Mouse (Mus musculus): ENCODE results near the gene Cd70. TPM values are rescaled to one million over a fixed set of nuclear protein-coding genes. Genes with fewer than 3 reads are reported as not detected.

Gene Cd70
- total RNA-seq (2021), result not detected
- long read RNA-seq, experiment 1, result 0 reads
- long read RNA-seq, experiment 2, result 0 reads

DNA sequence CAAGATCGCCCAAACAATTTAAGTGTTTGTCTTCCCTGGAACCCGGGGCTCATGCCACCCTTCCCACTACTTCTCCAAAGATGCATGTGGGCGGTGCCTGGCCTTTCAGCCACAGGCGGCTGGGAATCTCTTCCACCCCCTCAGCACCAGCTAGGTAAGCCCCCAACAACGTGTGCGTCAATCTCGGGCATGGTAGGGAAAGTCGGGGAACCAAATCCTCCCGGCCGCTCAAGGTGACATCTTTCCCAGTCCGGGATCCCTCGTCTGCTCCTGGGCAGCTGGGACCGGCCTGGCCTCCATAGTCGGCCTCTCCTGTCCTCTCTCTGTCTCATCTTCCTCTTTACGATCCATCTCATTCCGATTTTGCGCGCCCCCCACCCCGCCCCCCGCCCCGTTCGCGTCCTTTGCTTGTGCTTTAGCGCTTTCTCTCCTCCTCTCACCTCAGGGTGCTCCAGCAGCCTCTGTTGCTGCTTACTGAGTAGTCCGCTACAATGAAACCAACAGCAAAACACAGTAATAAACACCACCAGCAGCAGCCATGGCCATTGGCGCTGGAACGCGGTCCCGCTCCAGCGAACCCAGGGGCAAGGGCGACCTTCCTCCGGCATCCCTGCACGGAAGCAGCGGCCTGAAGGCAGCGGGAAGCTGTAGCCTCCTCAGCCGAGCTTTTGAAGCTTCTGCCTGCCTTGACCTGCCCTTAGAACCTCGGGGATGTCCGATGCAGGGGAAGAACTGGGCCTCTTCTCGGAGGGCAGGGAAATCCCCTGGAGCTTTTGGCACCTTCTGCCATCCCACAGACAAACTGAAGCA is at the start of gene Cd70:
Gene Cd70, minus strand, starts transcription at position 784 of the 810 bp plus-strand sequence.
- intact Hi-C loops (cut with DNase I), result no loop called here
- DNase-seq, result peak in 1 of 2 experiments; percentile 4

DNA sequence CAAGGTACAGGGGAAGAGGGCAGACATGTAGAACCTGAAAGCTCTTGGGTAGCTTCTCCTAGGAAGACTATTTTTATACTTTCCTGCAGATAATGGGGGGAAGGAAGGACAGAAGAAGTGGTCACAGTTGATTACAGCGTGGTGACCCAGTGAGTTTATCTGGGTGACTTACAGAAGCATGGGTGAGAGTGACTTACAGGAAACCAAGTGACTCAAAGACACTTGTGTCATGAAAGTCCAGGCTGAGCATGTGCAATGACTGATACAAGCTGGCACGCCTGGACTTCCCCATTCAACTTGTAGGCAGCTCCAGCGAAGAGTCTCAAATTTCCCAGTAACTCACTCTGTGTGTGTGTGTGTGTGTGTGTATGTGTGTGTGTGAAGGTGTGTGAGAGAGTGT is 48.7 kb upstream of the Cd70 start:
- DNase-seq, result no peak
- intact Hi-C loops (cut with DNase I), result no loop called here

DNA sequence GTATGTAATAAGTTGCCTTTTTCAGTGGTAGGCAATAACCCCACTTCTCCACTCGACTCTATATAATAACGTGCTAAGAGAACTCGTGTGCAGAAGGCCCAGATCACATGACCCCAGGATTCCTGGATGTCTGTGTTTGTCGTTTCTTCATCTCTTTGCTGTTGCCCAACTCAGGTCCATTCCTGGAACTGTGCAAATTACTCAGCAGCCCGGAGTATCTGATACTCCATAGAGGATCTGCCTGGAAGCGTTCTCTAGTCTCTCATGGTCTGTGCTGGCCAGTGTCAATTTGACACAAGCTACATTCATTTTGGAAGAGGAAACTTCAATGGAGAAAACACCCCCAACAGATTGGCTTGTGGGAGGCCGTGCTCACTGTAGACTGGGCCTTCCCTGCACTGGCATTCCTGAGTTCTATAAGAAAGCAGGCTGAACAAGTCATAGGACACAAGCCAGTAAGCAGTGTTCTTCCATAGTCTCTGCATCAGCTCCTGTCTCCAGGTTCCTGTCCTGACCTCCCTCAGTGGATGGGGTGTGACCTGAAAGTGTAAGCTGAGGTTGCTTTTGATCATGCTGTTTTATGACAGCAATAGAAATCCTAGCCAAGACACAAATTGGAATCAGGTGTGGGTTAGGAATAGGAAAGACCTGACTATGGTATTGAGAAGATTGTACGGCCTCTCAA is 45.9 kb upstream of the Cd70 start:
- no peak for DNase-seq
- intact Hi-C loops (cut with DNase I), result no loop called here

DNA sequence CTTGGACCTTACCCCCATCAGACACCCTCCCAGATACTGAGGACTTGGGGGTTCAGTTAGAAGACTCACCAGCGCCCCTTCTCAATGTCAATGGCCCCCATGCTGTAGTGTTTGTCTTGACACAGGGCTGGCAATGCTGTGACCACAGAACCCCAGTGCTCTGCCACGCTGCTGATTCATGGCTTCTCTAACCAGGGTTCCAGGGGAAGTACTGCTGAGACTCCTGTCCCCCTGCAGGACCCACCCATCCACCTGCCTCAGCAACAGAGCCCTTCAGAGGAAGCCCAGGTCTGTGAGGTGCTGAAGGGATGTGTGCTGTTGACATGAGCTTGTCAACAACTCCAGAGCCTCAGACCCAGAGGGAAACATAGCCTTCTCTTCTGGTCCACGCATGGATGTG is 45.2 kb upstream of the Cd70 start:
- DNase-seq, result no peak
- intact Hi-C loops (cut with DNase I), result no loop called here

DNA sequence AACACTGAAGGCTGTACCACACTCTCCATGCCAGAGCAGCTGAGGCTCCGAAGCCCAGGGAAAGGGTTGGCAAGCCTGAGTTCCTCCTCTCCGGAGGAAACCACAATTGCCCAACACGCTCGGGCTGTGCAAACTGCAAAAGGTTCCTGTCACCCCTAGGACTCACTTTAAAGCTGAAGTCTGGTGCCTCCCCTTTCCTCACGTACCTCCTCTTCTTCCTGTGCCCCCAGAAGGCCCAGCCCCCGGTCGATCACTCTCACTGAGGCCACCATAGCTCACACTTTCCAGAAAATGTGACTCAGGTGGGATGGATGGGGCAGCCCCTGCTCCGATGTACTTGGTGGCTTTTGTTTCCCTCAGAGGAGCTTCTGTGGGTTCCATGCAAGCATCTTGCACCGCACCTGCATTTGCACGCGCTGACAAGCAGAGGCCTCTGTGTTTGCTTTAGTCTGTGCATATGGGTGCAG is 44.5 kb upstream of the Cd70 start, which contains the start of gene Tnfsf14:
Gene Tnfsf14, minus strand, starts transcription at position 137 of the 467 bp plus-strand sequence.
- intact Hi-C loops (cut with DNase I), result no loop called here
- peak in 1 of 2 experiments; percentile 12 for DNase-seq

DNA sequence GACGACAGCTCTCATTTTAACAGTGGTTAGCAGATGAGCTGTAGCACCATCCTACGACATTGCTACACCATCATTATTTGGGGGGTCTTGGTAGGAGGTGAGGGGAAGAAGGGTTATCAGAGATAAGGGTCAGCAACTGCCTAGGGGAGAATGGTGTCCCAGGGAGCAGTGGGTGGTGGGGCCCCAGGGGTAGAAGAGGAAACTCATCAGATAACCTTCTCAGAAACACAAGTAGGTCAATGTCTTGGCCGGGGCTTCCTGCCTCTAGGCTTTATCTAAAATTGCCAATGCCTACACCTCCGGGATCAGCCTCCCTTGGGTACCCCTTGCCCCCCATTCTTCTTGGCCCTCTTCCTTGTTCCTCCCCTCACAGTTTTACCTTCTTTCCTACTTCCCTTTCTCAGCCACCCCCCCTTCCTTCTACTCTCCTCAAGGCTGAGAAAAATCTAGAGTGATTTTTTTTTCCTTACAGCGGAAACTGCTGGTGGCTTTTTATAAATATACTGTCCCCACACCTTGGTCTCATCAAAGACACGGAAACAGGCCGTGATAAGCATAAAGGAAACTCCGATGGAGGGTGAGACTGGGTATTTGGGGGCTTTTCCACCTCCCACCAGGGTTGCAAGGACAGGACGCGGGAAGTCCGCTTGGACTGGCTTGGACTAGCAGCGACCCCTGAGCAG is 39.1 kb upstream of the Cd70 start:
- intact Hi-C loops (cut with DNase I), result no loop called here
- no peak for DNase-seq

DNA sequence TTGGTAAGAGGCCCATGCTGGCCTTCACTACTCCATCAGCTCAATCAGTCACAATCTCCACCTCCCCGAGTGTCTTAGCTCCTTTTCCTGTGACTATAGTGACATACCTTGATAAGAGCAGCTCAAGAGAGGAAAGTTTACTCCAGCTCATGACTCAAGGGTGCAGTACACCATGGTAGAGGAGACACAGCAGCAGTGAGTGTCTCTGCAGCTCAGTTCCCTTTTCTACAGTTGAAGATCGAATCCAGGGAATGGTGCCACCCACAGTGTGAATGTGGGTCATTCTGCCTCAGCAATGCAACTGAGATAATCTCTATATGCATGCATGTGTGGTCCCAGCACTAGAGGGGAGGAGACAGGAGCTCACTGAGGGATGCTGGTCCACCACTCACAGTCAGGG is 36.1 kb upstream of the Cd70 start:
- no peak for DNase-seq
- intact Hi-C loops (cut with DNase I), result no loop called here

DNA sequence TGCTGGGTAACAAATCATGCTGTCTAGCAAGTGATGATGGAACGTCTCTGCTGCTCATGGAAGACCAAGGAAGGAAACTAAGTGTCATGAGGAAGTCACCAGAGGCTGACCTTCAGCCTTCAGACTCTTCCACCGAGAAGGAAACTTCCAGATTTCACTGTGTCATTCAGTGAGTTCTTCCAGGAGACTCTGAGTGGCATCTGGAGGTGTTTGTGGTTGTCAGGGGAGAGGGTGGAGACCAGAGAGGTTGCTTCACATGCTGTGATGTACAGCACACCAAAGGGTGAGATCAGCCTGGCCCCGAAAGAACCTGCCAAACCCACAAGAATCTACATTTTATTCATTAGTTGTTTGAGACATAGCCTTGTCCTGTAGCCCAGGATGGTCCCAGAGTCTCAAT is 33.3 kb upstream of the Cd70 start:
- intact Hi-C loops (cut with DNase I), result no loop called here
- no peak for DNase-seq

DNA sequence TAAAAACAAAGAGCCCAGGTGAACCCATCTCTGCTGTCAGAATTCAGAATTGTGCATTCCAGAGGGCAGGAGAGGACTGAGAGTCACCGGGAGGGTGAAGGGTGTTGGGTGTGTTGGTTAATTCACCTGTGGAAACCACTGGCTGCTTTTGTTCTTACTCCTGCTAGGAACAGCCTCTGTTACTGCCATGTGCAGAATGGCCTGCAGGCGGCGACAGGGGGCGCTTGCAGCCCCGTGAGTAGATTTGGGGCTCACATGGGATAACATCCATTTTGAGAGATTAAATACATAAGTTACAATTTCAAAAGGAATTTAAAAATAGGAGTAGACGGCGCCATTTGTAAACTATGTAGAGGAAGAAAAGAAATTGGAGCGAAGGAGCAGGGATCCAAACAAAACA is 30.8 kb upstream of the Cd70 start:
- DNase-seq, result peak in 1 of 2 experiments; percentile 20
- intact Hi-C loops (cut with DNase I), result no loop called here

DNA sequence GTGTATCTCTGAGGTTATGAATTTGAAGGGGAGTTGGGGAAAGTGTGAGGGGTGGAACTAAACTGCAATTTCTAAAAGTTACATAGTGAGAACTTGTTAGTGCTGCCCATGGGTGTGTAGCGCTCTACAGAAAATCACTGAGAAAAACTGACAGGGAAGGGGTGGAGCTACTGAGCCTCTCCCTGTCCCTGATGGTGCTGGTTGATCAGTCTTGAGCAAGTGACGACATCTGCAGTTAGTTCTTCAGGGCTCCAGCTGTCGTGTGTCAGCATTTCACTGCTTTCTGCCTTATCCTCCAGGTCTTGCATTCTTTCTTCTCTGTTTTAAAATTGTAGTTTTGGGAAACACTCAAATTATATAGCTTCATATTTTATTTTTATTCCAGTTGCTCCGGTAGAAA is 23.8 kb upstream of the Cd70 start:
- intact Hi-C loops (cut with DNase I), result no loop called here
- no peak for DNase-seq

DNA sequence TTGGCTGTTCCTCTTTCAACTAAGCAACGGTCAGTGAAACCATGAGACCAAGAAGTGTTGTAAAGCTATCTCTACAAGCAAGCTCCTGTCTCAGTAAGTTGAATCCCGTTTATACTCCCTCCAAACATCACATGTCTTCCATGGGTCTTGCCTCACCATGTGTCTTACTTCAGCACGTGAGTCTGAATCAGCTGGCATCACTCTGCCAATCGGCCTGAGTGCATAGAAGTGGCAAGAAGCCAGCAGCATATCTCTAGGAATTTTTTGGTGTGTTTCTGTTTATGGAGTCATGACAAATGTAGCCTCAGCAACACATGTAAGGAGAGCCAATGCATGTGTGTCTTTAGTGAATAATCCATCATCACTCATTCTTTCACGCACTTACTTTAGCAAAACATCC is 22.8 kb upstream of the Cd70 start:
- intact Hi-C loops (cut with DNase I), result no loop called here
- no peak for DNase-seq

DNA sequence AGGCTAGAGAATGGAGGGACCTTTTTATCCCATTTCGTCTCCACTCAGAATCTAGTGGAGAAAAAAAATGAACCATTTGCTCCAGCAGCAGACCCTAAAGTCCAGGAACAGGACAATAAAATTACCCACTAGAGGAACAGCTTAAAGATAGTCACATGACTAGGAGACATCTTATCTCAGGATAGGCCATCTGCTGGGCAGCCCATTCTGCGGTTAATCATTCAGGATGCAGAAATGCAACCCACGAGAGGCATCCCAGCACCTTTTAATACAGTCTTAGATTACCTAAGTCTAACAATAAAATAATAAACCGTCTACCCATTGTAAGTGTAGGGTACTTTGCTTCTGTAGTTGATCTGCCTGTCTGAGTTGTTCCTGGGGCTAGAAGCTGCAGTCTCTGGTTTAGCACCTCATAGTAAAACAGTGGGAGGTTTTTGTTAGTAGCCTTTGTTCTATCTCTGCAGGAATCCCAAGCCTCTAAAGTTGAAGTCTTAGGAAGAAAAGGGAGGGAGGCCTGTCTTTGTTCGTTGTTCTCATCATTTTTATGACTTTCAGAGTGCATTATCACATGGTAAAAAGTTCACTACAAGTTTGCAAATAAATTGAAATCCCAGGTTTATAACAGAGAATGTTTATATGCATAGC is 21.2 kb upstream of the Cd70 start:
- intact Hi-C loops (cut with DNase I), result no loop called here

DNA sequence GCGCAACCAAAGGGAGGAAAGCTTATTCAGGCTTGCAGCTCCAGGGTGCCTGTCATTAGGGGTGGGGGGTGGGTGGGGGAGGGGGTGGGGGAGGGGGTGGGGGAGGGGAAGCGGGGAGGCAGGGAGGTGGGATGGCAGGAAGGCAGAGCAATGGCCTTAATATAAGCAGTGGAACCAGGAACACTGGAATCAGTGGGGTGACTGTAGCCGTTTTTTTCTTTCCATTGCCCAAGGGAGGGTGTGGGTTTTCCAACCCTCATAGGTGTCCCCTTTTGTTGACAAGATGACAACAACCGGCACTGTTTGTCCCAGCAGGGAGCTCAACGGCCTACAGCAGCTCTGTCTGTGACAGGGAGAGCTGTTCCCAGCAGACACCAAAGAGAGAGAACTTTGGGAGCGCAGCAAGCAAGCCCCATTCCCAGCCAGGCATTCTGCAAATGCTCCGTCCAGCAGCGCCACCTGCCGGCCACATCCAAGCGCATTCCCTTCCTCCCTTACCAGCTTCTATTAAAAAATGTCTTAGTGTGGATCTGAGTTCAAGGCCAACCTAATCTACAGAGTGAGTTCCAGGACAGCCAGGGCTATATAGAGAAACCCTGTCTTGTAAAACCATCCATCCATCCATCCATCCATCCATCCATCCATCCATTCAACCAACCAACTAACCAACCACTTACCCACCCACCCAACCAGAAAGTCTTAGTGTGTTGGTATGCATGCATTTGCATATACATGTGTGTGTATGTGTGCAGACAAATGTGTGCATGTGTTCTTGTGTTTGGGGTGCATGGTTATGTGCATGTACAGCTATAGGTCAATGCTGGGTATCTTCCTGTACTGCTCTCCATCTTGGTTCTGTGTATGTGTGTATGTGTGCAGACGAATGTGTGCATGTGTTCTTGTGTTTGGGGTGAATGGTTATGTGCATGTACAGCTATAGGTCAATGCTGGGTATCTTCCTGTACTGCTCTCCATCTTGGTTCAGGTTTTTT is 17.5 kb upstream of the Cd70 start:
- intact Hi-C loops (cut with DNase I), result loop anchor here (1.0 to 2.0 kb wide), 3 partner anchors 71 to 358 kb away; partner anchors contain the start of gene Alkbh7
- DNase-seq, result peak; percentile 90 to 95

More for the DNA sequence above, 21.2 kb upstream of the Cd70 start:
- DNase-seq, result no peak

DNA sequence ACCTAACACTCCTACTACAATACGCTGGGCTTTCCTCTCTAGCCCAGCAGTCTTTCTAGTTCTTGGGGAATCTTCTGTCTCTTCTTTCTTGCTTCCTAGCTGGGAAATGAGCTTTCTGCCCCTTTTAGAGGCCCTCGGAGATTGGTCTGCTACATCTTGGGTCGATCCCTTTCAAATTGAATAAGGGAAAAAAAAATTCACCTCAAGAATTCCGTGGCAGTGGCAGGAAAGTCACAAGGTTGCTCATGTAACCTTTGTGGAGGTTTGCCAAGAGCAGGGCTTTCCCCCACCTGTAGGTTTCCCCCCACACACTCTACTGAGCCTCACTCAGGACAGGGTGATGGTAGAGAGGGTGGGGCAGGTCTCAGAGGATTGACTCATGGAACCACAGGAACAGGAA is 4.2 kb upstream of the Cd70 start:
- DNase-seq, result no peak
- intact Hi-C loops (cut with DNase I), result no loop called here

DNA sequence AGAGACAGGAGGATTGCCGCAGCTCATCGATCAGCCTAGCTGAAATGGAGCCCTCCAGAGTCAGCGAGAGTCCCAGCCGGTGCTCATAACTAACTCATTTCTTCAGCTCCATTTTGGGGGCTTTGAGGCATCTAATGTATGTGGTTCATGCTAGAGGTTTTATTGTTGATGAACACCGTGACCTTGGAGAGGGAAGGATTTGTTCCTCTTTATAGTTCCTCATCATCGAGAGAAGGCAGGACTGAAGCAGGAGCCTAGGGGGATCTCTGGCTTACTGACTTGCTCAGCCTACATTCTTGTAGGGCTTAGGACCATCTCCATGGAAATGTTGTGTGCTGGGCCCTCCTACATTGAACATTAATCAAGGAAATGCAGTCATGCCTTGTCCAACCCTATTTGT is 3.4 kb upstream of the Cd70 start:
- intact Hi-C loops (cut with DNase I), result no loop called here
- no peak for DNase-seq

DNA sequence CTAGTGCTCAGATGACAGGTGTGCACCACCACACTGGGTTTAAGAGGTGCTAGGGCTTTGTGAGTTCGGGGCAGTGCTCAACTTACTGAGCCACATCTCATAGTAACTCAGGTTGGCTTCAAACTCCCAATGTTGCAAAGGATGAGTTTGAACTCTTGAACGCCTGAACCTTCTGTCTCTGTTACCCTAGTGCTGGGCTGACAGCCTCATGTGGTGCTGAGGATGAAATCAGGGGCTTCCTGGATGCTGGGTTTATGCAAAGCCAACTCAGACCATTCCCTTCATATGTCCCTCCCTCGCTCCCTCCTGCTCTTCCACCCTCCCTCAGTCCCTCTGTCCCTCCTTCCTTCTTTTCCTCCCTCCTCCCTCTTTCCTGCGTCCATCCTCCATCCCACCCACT is 1.2 kb downstream of the Cd70 start:
- DNase-seq, result no peak
- intact Hi-C loops (cut with DNase I), result no loop called here

DNA sequence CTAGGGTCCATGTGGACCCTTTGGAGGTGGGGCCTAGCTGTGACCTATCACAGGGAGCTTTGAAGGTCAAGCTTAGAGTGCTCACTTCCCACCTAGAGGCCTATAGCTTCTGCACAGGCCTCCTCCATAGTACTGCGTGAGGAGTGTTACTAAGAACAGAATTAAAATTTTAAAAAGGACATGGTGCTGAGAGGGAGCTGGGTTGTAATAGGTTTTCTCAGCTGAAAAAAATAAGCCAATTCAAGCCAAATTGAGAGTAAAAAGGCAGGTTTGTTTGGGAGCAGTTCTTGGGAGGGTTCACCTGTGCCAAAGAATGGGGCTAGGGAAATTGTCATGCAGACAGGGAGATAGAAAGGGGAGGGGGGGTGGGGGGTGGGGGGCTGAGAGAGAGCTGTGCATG is 4.5 kb downstream of the Cd70 start:
- DNase-seq, result no peak
- intact Hi-C loops (cut with DNase I), result no loop called here

DNA sequence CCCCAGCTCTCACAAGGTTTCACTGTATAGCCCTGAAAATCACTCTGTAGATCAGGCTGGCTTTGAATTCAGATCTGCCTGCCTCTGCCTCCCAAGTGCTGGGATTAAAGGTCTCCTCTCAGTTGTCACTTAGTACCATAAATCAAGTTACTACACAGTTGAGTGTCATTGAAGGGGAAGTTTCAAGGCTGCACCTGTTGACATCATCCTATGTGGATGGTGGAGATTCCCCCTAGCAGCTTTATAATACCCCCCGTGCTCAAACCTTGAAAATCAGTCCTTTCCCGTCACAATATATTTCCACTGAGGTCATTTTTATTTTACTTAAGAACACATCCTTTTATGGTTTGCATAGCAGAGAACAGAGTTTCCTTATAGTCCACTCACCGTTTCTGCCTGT is 5.9 kb downstream of the Cd70 start:
- no peak for DNase-seq

DNA sequence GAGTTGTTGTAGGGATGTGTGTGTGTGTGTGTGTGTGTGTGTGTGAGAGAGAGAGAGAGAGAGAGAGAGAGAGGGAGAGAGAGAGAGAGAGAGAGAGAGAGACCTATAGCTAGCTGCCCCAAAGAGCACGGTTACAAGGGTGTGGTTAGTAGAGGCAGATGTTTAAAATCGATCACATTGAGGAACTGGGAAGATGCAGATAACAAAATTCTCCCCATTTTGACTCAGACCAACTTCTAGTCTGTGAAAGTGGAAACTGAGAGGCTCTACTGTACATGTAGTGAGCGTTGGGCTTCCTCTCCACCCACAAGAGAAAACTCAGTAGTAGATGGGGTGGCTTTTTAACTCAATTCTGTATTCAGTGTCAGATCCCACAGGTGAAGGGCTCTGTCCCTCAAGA is 9.9 kb downstream of the Cd70 start:
- intact Hi-C loops (cut with DNase I), result no loop called here

More for the DNA sequence above, 5.9 kb downstream of the Cd70 start:
- intact Hi-C loops (cut with DNase I), result no loop called here

More for the DNA sequence above, 9.9 kb downstream of the Cd70 start:
- DNase-seq, result no peak
